Comparison of ENCODE assay signal across 23 mouse cellular contexts in the genomic region with DNA sequence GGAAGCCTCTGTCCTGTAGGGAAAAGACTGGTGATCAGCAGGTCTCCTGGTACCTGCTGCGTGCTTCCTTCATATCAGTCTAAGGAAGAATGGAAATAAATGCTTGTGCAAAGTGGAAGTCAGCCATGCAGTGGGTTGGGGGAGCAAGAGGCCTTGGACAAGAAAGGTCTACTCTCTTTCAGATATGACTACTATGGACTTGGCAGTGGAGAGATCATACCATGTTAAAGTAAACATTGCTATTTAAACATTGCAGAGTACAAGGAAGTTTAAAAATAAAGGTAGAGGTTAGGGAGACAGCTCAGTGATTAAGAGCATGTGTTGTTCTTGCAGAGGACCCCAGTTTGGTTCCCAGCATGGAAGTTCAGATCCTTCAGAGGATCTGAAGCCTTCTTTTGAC. TPM values are rescaled to one million over a fixed set of nuclear protein-coding genes. Genes with fewer than 3 reads are reported as not detected.
"Had no signal": no experiment of that assay in that cellular context is flagged by ENCODE, and none has a peak within 500 bp of the region (broad histone marks: within the 10 kb centered on the region; RNA-seq: fewer than 3 reads in every experiment).

No protein-coding gene starts in this region.

- H3K9me3 ChIP-seq: lung, embryonic 15.5 days; neural tube, embryonic 12.5 days; neural tube, embryonic 15.5 days had no signal

- H3K27ac ChIP-seq: kidney, postnatal 0 days; liver, embryonic 14.5 days; lung, embryonic 15.5 days had no signal

- H3K27me3 ChIP-seq: lung, embryonic 15.5 days; neural tube, embryonic 15.5 days had no signal

- H3K9ac ChIP-seq: liver, embryonic 14.5 days; liver, postnatal 0 days; lung, embryonic 15.5 days; neural tube, embryonic 12.5 days; neural tube, embryonic 15.5 days had no signal

- H3K4me3 ChIP-seq: layer of hippocampus, adult 2 months; lung, embryonic 15.5 days; neural tube, embryonic 12.5 days; neural tube, embryonic 15.5 days had no signal

- H3K36me3 ChIP-seq: lung, embryonic 15.5 days; neural tube, embryonic 12.5 days; neural tube, embryonic 15.5 days had no signal

- DNase-seq: kidney, adult 2 months; kidney, postnatal 25 days; layer of hippocampus, adult 9-11 months; liver, postnatal 0 days; lung, postnatal 14 days; lung, postnatal 4 days; midbrain, embryonic 14.5 days; right cerebral cortex, adult 18-20 months; right cerebral cortex, postnatal 14 days; right cerebral cortex, postnatal 4 days; thymus, postnatal 25 days had no signal

- ATAC-seq: liver, postnatal 0 days had no signal

- H3K4me2 ChIP-seq: lung, embryonic 15.5 days; midbrain, embryonic 11.5 days; neural tube, embryonic 12.5 days; neural tube, embryonic 15.5 days had no signal

RNA-seq across cellular contexts. Expression of gene Igdcc3, which starts 33.1 kb away (rescaled TPM):
- total RNA-seq: liver, adult 2 months; megakaryocyte progenitor cell, adult 5-6 weeks; megakaryocyte-erythroid progenitor cell, adult 5-6 weeks had no signal
- polyA plus RNA-seq: large intestine, adult 2 months; liver, adult 2 months; liver, postnatal 0 days; thymus, postnatal 0 days had no signal
